Mouse (Mus musculus): ENCODE results near the gene Slc9b1.

- no peak for TF ChIP-seq POLR2A (IDR thresholded peaks at IDR 0.05; ENCODE audit: borderline replicate concordance, extremely low read depth, low read depth, low read length)
- TF ChIP-seq CTCF (IDR thresholded peaks at IDR 0.05; ENCODE audit: insufficient read depth, low read length), result no peak
These were observed 4.0 kb downstream of the Slc9b1 start for GRCm38 (mm10) chr3:135351857-135352256.
